Mouse (Mus musculus) testis, postnatal 14 days (tissue): ENCODE measurements around the gene Btbd35f2.
"Not testable (repeated sequence)": the region's sequence is repeated elsewhere in the genome, so short reads cannot be mapped to it uniquely, and the experiment has no call there.

ENCODE experiments used
- DNase-seq: peaks from one replicate; pipeline ENCODE4 v3.0.0; 2021; ENCODE audit warnings: low spot score

The Btbd35f2 gene

GRCm38 (mm10) chrX:32278094-32278493 is at the start of gene Btbd35f2:
Btbd35f2 (plus strand) TSS chrX:32278394.
- not testable (repeated sequence) for DNase-seq
